Comparison of ENCODE assay signal across 9 mouse cellular contexts in the genomic region with DNA sequence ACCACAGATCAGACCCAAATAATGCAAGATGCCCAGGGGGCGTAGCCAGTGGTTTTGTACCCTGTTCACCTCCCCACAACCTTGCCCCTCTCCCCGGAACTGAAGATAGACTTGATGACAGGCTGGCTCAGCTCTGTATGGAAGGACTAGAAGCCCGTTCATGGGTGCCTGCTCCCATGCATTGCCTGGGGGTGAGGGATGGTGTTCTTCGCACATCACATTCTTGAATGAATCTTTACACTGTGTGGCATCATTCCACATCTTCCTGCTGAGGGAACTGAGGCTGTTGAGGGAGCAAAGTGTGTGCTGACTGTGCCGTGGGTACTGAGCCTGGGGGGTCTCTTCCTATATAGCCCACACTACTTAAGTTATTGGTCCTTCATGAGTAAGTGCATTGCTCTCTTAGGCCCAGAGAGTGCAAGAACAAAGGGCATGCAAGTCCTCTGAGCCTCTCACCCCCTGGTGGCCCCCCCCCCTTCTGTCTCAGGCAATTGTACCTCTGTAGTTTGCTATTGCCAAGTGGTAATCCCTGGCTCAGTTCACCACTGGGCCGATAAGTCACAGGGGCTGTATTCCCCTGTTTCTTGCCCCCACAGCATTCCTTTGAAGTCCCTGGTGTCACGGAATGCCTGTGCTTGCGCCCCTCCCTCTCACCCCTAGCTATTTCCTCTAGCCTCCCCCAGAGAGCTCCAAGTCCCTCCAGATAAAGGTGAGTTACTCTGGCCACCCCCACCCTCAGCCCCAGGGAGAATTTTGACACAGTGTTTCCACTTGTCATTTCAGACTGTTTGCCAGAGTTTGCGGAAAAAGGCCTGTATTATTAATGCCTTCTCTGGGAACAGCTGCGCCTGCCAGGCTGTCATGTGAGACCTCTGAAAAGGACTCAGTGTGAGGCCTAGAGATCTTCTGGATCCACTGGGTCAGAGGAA. TPM values are rescaled to one million over a fixed set of nuclear protein-coding genes. Genes with fewer than 3 reads are reported as not detected.
A peak's percentile ranks its signal among the peaks of the same experiment; 100 is the strongest.
DNase-seq lines count a peak whose midpoint lies in the region; ATAC-seq and TF ChIP-seq lines count a peak whose summit lies in the region.
"Had no signal": no experiment of that assay in that cellular context is flagged by ENCODE, and none has a peak within 500 bp of the region (broad histone marks: within the 10 kb centered on the region; RNA-seq: fewer than 3 reads in every experiment).

No protein-coding gene starts in this region.

- 16% methylated on average over 10 of the region's 10 CpGs for WGBS in embryonic facial prominence, embryonic 12.5 days

- no peak overlapping the region for H3ac ChIP-seq in myocyte (ENCODE audit: control insufficient read depth, insufficient read length)

- H3K79me2 ChIP-seq in myocyte (ENCODE audit: control insufficient read depth, insufficient read depth), result no peaks in the 10 kb centered on the region

- no peak overlapping the region for H3K4me2 ChIP-seq in embryonic facial prominence, embryonic 12.5 days (replicated peaks)
- peak overlapping the region; percentile 20 for H3K4me2 ChIP-seq in myocyte (ENCODE audit: low read depth)

- peak overlapping the region; percentile 85 for H3K27ac ChIP-seq in embryonic facial prominence, embryonic 12.5 days

- no peak for TF ChIP-seq POLR2A in myocyte (IDR thresholded peaks at IDR 0.05; ENCODE audit: insufficient read length, low read depth)

- peak; percentile 84 for ATAC-seq in embryonic facial prominence, embryonic 12.5 days (ENCODE audit: insufficient number of reproducible peaks, insufficient read depth, low FRiP score, low TSS enrichment)

- no peak overlapping the region for H3K4me3 ChIP-seq in embryonic facial prominence, embryonic 12.5 days
- no peak overlapping the region for H3K4me3 ChIP-seq in myocyte

- peaks cover 7% of the 10 kb centered on the region; the same call in 1 of the 2 replicates for H3K36me3 ChIP-seq in embryonic facial prominence, embryonic 12.5 days
- H3K36me3 ChIP-seq in myocyte (ENCODE audit: control insufficient read depth, insufficient read depth), result no peaks in the 10 kb centered on the region
- H3K36me3 ChIP-seq: G1E had no signal

- peaks cover 45% of the 10 kb centered on the region for H3K4me1 ChIP-seq in embryonic facial prominence, embryonic 12.5 days

- H3K9ac ChIP-seq in embryonic facial prominence, embryonic 12.5 days, result no peak overlapping the region

- peak; percentile 57 for DNase-seq in gastrocnemius, postnatal 14 days
- no peak for DNase-seq in gastrocnemius, adult 8-10 months (ENCODE audit: low spot score in 2 of 2)
- DNase-seq in CD4-positive, CD25-positive, alpha-beta regulatory T cell, adult 2 months (ENCODE audit: low read depth, low spot score), result peak; percentile 60
- DNase-seq in induced T-regulatory cell, adult 2 months (ENCODE audit: low read depth), result peak; percentile 72
- DNase-seq in urinary bladder, adult 18-20 months (ENCODE audit: low spot score in 2 of 2), result no peak
- no peak for DNase-seq in urinary bladder, postnatal 10 days (ENCODE audit: low spot score)

- intact Hi-C loops in gastrocnemius, postnatal 14 days (cut with DNase I; ENCODE audit: low total_unique reads), result no loop called here

- no peaks in the 10 kb centered on the region for H3K9me3 ChIP-seq in embryonic facial prominence, embryonic 12.5 days
- H3K9me3 ChIP-seq: G1E had no signal

- no peaks in the 10 kb centered on the region for H3K27me3 ChIP-seq in embryonic facial prominence, embryonic 12.5 days
- no peaks in the 10 kb centered on the region for H3K27me3 ChIP-seq in myocyte (ENCODE audit: control insufficient read depth, insufficient read depth, insufficient read length)

TF ChIP-seq in myocyte, 11 proteins besides CTCF, POLR2A, EP300 and RAD21:
- TF ChIP-seq MAX (IDR thresholded peaks at IDR 0.05; ENCODE audit: low read depth) (no peak), E2F4 (IDR thresholded peaks at IDR 0.05; ENCODE audit: insufficient read depth) (no peak), MYOD1 (IDR thresholded peaks at IDR 0.05; ENCODE audit: control insufficient read depth in 1 of 3, insufficient read length in 2 of 3, low read depth in 2 of 3) (peak; percentile 66 to 76 (median 76)), MYOG (IDR thresholded peaks at IDR 0.05; ENCODE audit: control insufficient read depth in 1 of 3, insufficient read depth in 1 of 3, insufficient read length in 2 of 3, low read depth in 2 of 3) (peak in 2 of 3 experiments; percentile 75 to 76), SRF (IDR thresholded peaks at IDR 0.05; ENCODE audit: control insufficient read depth, insufficient read length, low read depth) (no peak), CEBPB (IDR thresholded peaks at IDR 0.05; ENCODE audit: insufficient read depth, poor library complexity, severe bottlenecking) (no peak), REST (IDR thresholded peaks at IDR 0.05; ENCODE audit: insufficient read depth, insufficient read length) (no peak), TCF12 (IDR thresholded peaks at IDR 0.05; ENCODE audit: insufficient read depth, poor library complexity, severe bottlenecking) (peak; percentile 48), POLR2AphosphoS2 (IDR thresholded peaks at IDR 0.05; ENCODE audit: insufficient read length, low read depth) (no peak), USF1 (IDR thresholded peaks at IDR 0.05; ENCODE audit: low read depth) (peak; percentile 4), TCF3 (IDR thresholded peaks at IDR 0.05; ENCODE audit: insufficient read length, low read depth) (no peak)
TF ChIP-seq in myocyte: peak in this region for 4.

RNA-seq across cellular contexts. Expression of a gene that starts 45.7 kb away (rescaled TPM):
- 1 to 10 TPM; 6.4 to 8.9 TPM for total RNA-seq in gastrocnemius, postnatal 14 days (2021)
- total RNA-seq in gastrocnemius, adult 8-10 months (2022), result 1 to 10 TPM; 1.6 to 4.1 (median 3.4) TPM
- 29.6 and 31.7 TPM in 2 replicates for polyA plus RNA-seq in embryonic facial prominence, embryonic 12.5 days (2016; fragmentation: Nextera tagmentation; extraction: Ambion mirVana)
- 5.7 TPM for polyA plus RNA-seq in myocyte (2012; fragmentation: generic; extraction: Trizol)

Comparison
In these comparisons a context has a peak if more than half of its experiments do, and no peak if none do; other contexts are left out.
1. DNase-seq: peak in gastrocnemius, postnatal 14 days (single experiment), CD4-positive, CD25-positive, alpha-beta regulatory T cell, adult 2 months (single experiment) and induced T-regulatory cell, adult 2 months (single experiment); none in gastrocnemius, adult 8-10 months (0 of 2), urinary bladder, adult 18-20 months (0 of 2) and urinary bladder, postnatal 10 days (single experiment).